Mouse (Mus musculus): Measurements from ENCODE around the gene Gpr119.

- TF ChIP-seq CTCF (IDR thresholded peaks at IDR 0.05) (no peak), EP300 (IDR thresholded peaks at IDR 0.05) (no peak)
Measured at GRCm38 (mm10) chrX:48709701-48710100, 35.4 kb upstream of the Gpr119 start.

Measured in lung, postnatal 0 days (tissue).